Mouse (Mus musculus) stomach, postnatal 0 days (tissue): ENCODE measurements around the gene Derl2. TPM values are rescaled to one million over a fixed set of nuclear protein-coding genes. Genes with fewer than 3 reads are reported as not detected.
A peak's percentile ranks its signal among the peaks of the same experiment; 100 is the strongest.

Source experiments
- ATAC-seq: fragments of 200-750 bp; cut with Nextera tagmentation; 2 replicates; pipeline ENCODE4 v1.8.0; 2017; ENCODE audit not compliant: low FRiP score, low TSS enrichment
- DNase-seq: peaks from one replicate; pipeline ENCODE4 v3.0.0-alpha.2; 2016; ENCODE audit warnings: low spot score
- H3K27ac ChIP-seq: fragments of 300-500 bp; sonication (generic); replicated peaks from 2 replicates; pipeline ENCODE4 v1.5.1; 2014; ENCODE audit warnings: mild to moderate bottlenecking, control low read depth
- H3K27me3 ChIP-seq: fragments of 300-500 bp; sonication (generic); 2 replicates; pipeline ENCODE4 v1.6.1; 2014; ENCODE audit warnings: low read length; ENCODE audit not compliant: control insufficient read depth, insufficient read depth
- H3K36me3 ChIP-seq: fragments of 300-500 bp; sonication (generic); 2 replicates; pipeline ENCODE4 v1.6.1; 2014; ENCODE audit warnings: low read length, mixed read lengths; ENCODE audit not compliant: control insufficient read depth, insufficient read depth
- H3K4me1 ChIP-seq: fragments of 300-500 bp; sonication (generic); replicated peaks from 2 replicates; pipeline ENCODE4 v1.6.1; 2014; ENCODE audit warnings: antibody characterized with exemption; ENCODE audit not compliant: control insufficient read depth, insufficient read depth
- H3K4me2 ChIP-seq: fragments of 300-500 bp; sonication (generic); replicated peaks from 2 replicates; pipeline ENCODE4 v1.6.1; 2014; ENCODE audit warnings: low read depth, mild to moderate bottlenecking, control low read depth, moderate library complexity
- H3K4me3 ChIP-seq: fragments of 300-500 bp; sonication (generic); 2 replicates; pipeline ENCODE4 v1.5.1; 2014; ENCODE audit warnings: low read depth, low read length, control low read depth
- H3K9ac ChIP-seq: fragments of 300-500 bp; sonication (generic); 2 replicates; pipeline ENCODE4 v1.6.1; 2014; ENCODE audit warnings: mild to moderate bottlenecking, low read length, control low read depth, mixed read lengths
- H3K9me3 ChIP-seq: fragments of 300-500 bp; sonication (generic); 2 replicates; pipeline ENCODE4 v1.6.1; 2016; ENCODE audit warnings: low read length; ENCODE audit not compliant: control insufficient read depth
- CTCF ChIP-seq: IDR thresholded peaks from 2 replicates; pipeline ENCODE4 v1.5.1; 2016; ENCODE audit warnings: antibody characterized with exemption, low read depth, mild to moderate bottlenecking, moderate library complexity
- EP300 ChIP-seq: optimal IDR thresholded peaks from 2 replicates; pipeline ENCODE3; 2016; ENCODE audit warnings: antibody characterized with exemption
- WGBS: fragments of 180-500 bp; shearing (Covaris S2); extraction: QIAGEN DNeasy Blood & Tissue Kit; methylation state at CpG from one replicate; pipeline ENCODE4 v1.1.7; 2014; 5-methylcytosine and 5-hydroxymethylcytosine counted together
- polyA plus RNA-seq: library from polyadenylated mRNA; unstranded; fragments of >200 nt; fragmentation: Nextera tagmentation; extraction: Ambion mirVana; gene quantifications from 2 replicates; pipeline ENCODE4 v1.2.1, GENCODE M21; 2015

Gene Derl2
- 63.3 and 66.0 TPM in 2 replicates for polyA plus RNA-seq

DNA sequence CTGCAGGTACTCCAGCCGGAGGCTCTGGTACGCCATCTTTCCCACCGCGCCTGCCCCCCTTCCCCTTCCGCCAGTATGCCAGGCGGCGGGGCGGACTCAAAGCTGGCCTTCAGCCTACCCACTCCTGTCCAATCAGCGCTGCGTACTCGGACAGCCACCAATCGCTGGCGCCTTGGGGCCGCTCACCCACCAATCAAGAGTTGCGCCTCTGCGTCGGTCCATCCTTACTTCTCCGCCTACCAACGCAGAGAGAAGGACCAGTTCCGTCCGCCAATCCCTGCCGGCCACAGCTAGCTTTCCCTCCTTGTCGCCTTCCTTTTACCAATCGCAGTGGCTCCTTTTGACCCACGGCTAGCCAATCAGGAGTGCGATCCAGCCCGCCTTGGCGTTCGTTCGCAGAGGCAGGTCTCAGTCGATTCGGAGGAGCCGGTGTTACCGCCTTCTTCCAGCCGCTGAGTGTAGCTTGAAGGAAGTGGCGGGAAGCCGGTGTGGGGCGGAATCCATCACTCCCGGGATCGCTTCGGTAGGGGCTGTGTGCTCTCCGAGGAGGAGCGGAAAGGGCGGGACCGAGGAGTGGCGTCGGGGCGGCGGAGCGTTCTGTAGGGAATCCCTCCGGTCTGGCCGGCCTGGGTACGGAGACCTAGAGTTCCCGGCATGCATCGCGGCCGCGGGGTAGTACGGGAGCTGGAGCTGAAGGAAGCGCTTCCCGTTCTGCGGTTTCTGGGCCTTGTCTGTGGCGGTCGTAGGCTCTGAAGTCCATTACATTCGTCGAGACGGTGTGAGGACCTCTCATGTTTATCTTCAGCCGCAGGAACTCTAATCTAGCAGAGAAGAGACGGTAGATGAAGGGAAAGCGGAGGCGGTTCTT, at the start of gene Derl2, which contains the start of gene Mis12:
TSS of gene Derl2 (minus strand) at position 641 of the 868 bp plus-strand sequence.
TSS of gene Mis12 (plus strand) at position 411 of the 868 bp plus-strand sequence.
- under 1% methylated on average over 67 of the region's 71 CpGs for WGBS

DNA sequence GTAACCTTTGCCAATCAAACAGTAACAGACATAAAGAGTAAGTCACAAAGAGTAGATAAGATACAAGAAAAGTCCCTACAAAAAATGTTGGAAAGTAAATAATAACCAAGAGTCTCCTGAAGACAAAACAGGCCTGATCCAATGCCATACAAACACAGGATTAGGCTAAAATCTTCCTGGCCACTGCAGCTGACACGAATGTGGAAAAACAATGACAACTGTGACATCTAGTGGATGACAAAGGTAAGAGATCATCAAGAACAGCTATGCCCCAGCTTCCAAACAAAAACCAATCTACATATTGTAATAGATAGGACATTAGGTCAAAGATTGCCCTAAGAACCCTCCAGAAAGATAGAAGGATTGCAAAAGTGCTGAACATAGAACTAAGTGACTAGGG, 32.9 kb upstream of the Derl2 start:
- H3K9ac ChIP-seq: no peak overlapping the region
- no peak overlapping the region for H3K4me3 ChIP-seq
- WGBS: 0% methylated on average over 1 of the region's 1 CpGs
- H3K36me3 ChIP-seq: no peaks in the 10 kb centered on the region
- no peaks in the 10 kb centered on the region for H3K4me1 ChIP-seq
- H3K27ac ChIP-seq: no peak overlapping the region
- H3K27me3 ChIP-seq: no peaks in the 10 kb centered on the region
- no peak for ATAC-seq
- TF ChIP-seq CTCF: peak; percentile 75
- no peak for TF ChIP-seq EP300
- no peak overlapping the region for H3K4me2 ChIP-seq
- DNase-seq: no peak
- H3K9me3 ChIP-seq: no peaks in the 10 kb centered on the region

More for the DNA sequence above, at the start of gene Derl2, which contains the start of gene Mis12:
- peak; percentile 98 for DNase-seq
- Histone ChIP-seq H3K27ac (peak within 1 kb of the TSS; percentile 89), H3K27me3 (no peaks in the 10 kb centered on the region), H3K36me3 (no peaks in the 10 kb centered on the region), H3K4me3 (peak within 1 kb of the TSS; percentile 94), H3K4me1 (0 out of 2 replicates have a peak, but pooled peaks cover 4% of the 10 kb centered on the region), H3K4me2 (peak within 1 kb of the TSS; percentile 77), H3K9ac (peak within 1 kb of the TSS; percentile 89), H3K9me3 (no peaks in the 10 kb centered on the region)
- ATAC-seq: peak; percentile 100
- TF ChIP-seq EP300 (peak; percentile 89), CTCF (peak; percentile 0; the same call in 1 of the 2 replicates)

DNA sequence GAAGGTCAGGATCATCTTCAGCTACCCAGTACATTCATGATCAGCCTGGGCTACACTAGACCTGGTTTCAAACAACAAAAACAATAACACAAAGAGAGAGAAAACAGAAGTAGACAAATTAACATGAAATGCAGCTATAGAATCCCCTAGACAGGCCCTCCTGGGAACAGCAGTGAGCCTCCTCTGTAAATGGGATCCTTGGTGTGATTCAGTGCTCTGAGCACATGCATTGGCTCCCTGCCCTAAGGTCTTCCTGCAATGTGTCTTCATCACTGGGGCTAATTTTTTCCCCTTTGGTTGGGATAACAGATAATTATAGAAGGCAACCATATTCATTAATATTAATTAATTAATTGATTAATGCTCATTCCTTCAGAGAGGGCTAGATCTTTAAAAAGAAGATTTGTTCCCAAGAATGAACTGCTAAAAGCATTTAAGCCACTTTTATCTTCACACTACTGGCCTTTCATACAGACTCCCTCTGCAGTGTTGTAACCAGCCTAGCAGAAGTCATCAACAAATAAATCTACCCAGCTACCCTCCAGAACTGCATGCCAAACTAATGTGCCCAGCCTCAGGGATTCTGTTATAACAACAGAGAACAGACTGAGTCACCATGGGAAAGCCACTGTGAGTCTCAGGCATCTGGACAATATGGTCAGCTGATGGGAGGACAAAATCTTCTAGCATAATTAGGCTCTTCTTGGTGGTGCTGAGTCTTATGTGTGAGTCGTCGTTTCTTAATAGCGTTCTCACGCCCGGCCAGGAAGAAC, 20.1 kb upstream of the Derl2 start:
- no peak for TF ChIP-seq EP300
- DNase-seq: no peak

DNA sequence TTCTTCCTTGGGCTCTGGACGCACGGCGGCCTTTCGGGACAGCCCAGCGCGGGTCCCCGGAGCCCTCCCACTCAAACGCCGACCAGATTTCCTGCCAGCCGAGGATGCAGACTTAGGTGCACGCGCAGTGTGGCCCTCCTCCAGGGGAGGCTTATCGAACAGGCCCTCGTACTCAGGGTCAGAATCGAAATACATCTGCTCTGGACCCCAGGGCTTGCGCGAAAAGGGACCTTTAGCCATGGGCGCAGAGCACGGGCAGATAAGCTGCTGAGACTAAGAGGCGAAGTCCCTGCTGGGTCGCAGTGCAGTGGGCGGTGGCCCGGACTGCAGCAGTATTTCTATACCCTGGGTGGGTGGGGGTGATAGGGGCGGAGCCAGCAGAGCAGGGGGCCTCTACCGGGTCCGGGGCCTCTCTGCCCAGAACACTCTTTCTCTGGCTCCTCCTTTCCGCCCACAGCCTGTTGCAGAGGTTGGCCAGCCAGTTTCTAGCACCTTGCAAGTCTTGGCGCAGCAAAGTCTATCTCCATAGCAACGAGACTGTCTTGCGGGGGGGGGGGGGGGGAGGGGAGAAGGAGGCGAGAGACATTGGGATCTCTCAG, 13.6 kb upstream of the Derl2 start, which contains the start of gene 6330403K07Rik:
TSS of gene 6330403K07Rik (minus strand) at position 351 of the 599 bp plus-strand sequence.
- peak within 1 kb of the TSS; percentile 50 for H3K4me3 ChIP-seq
- peak within 1 kb of the TSS; percentile 74 for H3K4me2 ChIP-seq
- DNase-seq: peak; percentile 59
- ATAC-seq: peak; percentile 89
- no peaks in the 10 kb centered on the region for H3K27me3 ChIP-seq
- H3K9ac ChIP-seq: peak within 1 kb of the TSS; percentile 57
- H3K36me3 ChIP-seq: no peaks in the 10 kb centered on the region
- no peaks in the 10 kb centered on the region for H3K9me3 ChIP-seq
- peak within 1 kb of the TSS; percentile 53; the same call in 1 of the 2 replicates for H3K27ac ChIP-seq
- TF ChIP-seq CTCF (no peak), EP300 (no peak)
- WGBS: 3% methylated on average over 28 of the region's 31 CpGs
- no peaks in the 10 kb centered on the region for H3K4me1 ChIP-seq

More for the DNA sequence above, 20.1 kb upstream of the Derl2 start:
- Histone ChIP-seq H3K9me3 (no peaks in the 10 kb centered on the region), H3K27me3 (no peaks in the 10 kb centered on the region), H3K4me1 (no peaks in the 10 kb centered on the region), H3K36me3 (no peaks in the 10 kb centered on the region), H3K9ac (no peak overlapping the region), H3K27ac (no peak overlapping the region), H3K4me3 (no peak overlapping the region), H3K4me2 (no peak overlapping the region)
- no peak for ATAC-seq
- 97% methylated on average over 5 of the region's 5 CpGs for WGBS

DNA sequence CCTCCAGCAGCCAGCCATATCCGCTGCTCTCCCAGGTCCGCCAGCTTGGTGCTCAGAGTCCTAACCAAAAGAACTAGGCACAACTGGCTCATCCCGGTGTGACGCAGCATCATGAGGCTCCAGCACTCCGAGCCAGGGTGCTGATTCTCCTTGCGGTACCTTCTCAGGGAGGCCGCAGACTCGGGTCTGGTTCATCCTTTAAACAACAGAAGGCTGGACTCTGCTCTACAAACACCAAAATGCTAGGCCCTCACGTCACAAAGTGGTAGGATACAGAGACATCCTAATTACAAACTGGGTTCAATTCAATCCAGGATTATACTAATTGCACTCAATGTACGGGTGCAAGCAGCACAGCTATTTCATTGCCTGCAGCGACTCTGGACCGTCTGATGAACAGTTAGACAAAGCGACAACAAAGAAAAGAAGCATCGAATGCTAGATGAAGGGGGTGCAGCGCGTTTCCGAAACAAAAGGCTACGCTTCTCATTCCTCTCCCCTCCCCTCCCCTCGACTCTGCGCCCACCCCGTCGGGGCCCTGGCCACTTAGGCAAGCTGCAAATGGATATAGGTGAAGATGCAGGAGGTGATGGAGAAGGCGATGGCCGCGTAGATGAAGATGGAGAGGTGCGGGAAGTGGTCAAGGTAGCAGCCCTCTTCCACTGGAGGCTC, 13.0 kb upstream of the Derl2 start:
- H3K4me3 ChIP-seq: peak overlapping the region; percentile 50
- peak overlapping the region; percentile 74 for H3K4me2 ChIP-seq
- H3K36me3 ChIP-seq: no peaks in the 10 kb centered on the region; the same call in 1 of the 2 replicates
- TF ChIP-seq EP300 (no peak), CTCF (no peak)
- H3K27ac ChIP-seq: peak overlapping the region; percentile 53; the same call in 1 of the 2 replicates
- H3K9ac ChIP-seq: peak overlapping the region; percentile 57
- H3K4me1 ChIP-seq: no peaks in the 10 kb centered on the region
- WGBS: 8% methylated on average over 26 of the region's 26 CpGs
- ATAC-seq (0 out of 2 replicates have a peak, but pooled peaks have one; percentile 12), DNase-seq (peak; percentile 20)
- H3K27me3 ChIP-seq: no peaks in the 10 kb centered on the region
- no peaks in the 10 kb centered on the region for H3K9me3 ChIP-seq
